Mouse (Mus musculus): Measurements from ENCODE around the gene Adam12.

DNA sequence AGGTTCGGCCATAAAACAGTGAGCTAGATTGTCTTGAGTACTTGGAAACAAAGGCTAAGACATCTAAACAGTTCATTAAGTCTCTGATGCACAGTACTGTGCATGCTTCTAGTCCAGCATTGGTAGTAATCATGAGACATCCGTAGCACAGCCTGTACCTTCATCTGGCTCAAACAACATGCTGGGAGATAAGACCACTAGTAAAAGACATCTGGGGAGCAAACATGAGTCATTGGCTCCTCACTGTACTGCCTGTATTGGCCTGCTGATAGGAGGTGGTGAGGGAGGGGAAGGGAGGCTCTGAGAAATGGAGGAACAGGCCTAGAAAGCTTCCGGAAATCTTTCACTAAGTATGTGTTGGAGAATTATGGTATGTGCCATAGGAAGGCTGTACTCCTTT is 124.1 kb downstream of the Adam12 start:
- TF ChIP-seq CTCF (IDR thresholded peaks at IDR 0.05; ENCODE audit: insufficient read depth, low read depth, low read length) = no peak
- no peak for TF ChIP-seq POLR2A (IDR thresholded peaks at IDR 0.05; ENCODE audit: insufficient read depth, low read depth, low read length)

All from olfactory bulb, adult 2 months (tissue).